Mouse (Mus musculus): Measurements from ENCODE around the gene Ago3. TPM values are rescaled to one million over a fixed set of nuclear protein-coding genes. Genes with fewer than 3 reads are reported as not detected.

Ago3 gene
- polyA plus RNA-seq, 1 experiment from 2014 or later = 8.7 TPM

DNA sequence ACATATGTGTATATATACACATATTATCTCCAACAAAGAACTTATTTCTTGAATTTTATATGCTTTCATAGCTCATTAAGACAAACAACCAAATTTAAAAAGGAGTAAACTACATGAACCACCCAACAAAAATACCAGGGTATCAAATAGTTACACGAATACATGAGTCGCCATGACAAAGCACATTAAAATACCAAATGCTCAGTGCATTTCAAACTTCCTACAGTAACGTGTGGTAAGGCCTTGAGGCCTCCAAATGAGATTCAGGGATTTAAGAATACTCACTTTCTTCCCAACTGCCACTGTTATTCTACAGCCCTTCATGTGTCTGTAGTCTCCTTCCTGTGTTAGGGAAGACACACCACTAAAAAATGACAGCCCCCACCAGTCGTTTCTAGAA is 2.4 kb upstream of the Ago3 start:
- no peak for DNase-seq (ENCODE audit: low spot score)
- Histone ChIP-seq H3K27me3 (ENCODE audit: insufficient read depth, low read length) (no peaks in the 10 kb centered on the region), H3K9me3 (replicated peaks; ENCODE audit: low read length) (no peaks in the 10 kb centered on the region), H3K36me3 (ENCODE audit: insufficient read depth, low read length) (0 out of 2 replicates have a peak, but pooled peaks cover 4% of the 10 kb centered on the region), H3K4me1 (replicated peaks; ENCODE audit: insufficient read depth, low read length) (peaks cover 6% of the 10 kb centered on the region), H3K9ac (ENCODE audit: low read depth, low read length) (no peak overlapping the region), H3K27ac (no peak overlapping the region), H3K4me2 (ENCODE audit: low read length) (no peak overlapping the region), H3K4me3 (replicated peaks; ENCODE audit: low read depth, low read length) (no peak overlapping the region)
- WGBS = 77% methylated on average over 4 of the region's 4 CpGs
- ATAC-seq (replicated peaks; ENCODE audit: low FRiP score, low read depth) = no peak
- TF ChIP-seq CTCF (IDR thresholded peaks at IDR 0.05; ENCODE audit: low read depth) = no peak

- peak overlapping the region; percentile 83 for H3K9ac ChIP-seq (ENCODE audit: low read depth, low read length)
- whole genome bisulfite sequencing = 1% methylated on average over 24 of the region's 24 CpGs
- H3K9me3 ChIP-seq (replicated peaks; ENCODE audit: low read length) = no peaks in the 10 kb centered on the region
- ATAC-seq (replicated peaks; ENCODE audit: low FRiP score, low read depth) = no peak; the same call in 1 of the 2 replicates
- DNase-seq (ENCODE audit: low spot score) = peak; percentile 29
- peak overlapping the region; percentile 79 for H3K4me3 ChIP-seq (replicated peaks; ENCODE audit: low read depth, low read length)
- peak overlapping the region; percentile 80 for H3K4me2 ChIP-seq (ENCODE audit: low read length)
- TF ChIP-seq CTCF (IDR thresholded peaks at IDR 0.05; ENCODE audit: low read depth) = no peak
- no peaks in the 10 kb centered on the region for H3K27me3 ChIP-seq (ENCODE audit: insufficient read depth, low read length)
- H3K27ac ChIP-seq = peak overlapping the region; percentile 75
- no peaks in the 10 kb centered on the region for H3K36me3 ChIP-seq (ENCODE audit: insufficient read depth, low read length)
- peaks cover 6% of the 10 kb centered on the region for H3K4me1 ChIP-seq (replicated peaks; ENCODE audit: insufficient read depth, low read length)
Measured at GRCm38 (mm10) chr4:126428682-126429346, 542 bp downstream of the Ago3 start.

DNA sequence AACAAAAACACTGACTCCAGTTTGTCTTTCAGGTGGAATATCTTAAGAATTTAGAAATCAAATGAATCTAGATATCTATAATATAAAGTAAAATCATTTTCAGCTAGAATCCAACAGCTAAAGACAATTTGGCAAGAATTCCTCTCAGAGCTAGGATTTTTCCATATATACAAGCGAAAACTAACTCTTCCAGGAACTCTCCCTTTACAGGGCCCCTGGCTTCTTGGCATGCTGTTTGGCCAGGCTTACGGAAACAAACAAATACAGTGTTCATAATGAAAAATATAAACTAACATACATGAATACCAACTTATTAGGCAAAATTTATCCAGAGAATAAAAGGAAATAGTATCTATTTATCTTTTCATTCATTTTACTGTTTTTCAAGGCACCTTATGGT is 5.5 kb downstream of the Ago3 start:
- H3K36me3 ChIP-seq (ENCODE audit: insufficient read depth, low read length) = no peaks in the 10 kb centered on the region
- ATAC-seq (replicated peaks; ENCODE audit: low FRiP score, low read depth) (no peak), DNase-seq (ENCODE audit: low spot score) (no peak)
- H3K27me3 ChIP-seq (ENCODE audit: insufficient read depth, low read length) = no peaks in the 10 kb centered on the region
- H3K4me2 ChIP-seq (ENCODE audit: low read length) = no peak overlapping the region
- H3K9me3 ChIP-seq (replicated peaks; ENCODE audit: low read length) = no peaks in the 10 kb centered on the region
- no peak overlapping the region for H3K9ac ChIP-seq (ENCODE audit: low read depth, low read length)
- 83% methylated on average over 2 of the region's 2 CpGs for WGBS
- H3K27ac ChIP-seq = no peak overlapping the region
- peaks cover 6% of the 10 kb centered on the region for H3K4me1 ChIP-seq (replicated peaks; ENCODE audit: insufficient read depth, low read length)
- no peak overlapping the region for H3K4me3 ChIP-seq (replicated peaks; ENCODE audit: low read depth, low read length)
- TF ChIP-seq CTCF (IDR thresholded peaks at IDR 0.05; ENCODE audit: low read depth) = no peak

GRCm38 (mm10) chr4:126415707-126416106 is 13.6 kb downstream of the Ago3 start:
- ATAC-seq (replicated peaks; ENCODE audit: low FRiP score, low read depth) (no peak), DNase-seq (ENCODE audit: low spot score) (no peak)
- no peak overlapping the region for H3K4me3 ChIP-seq (replicated peaks; ENCODE audit: low read depth, low read length)
- no peaks in the 10 kb centered on the region for H3K9me3 ChIP-seq (replicated peaks; ENCODE audit: low read length)
- no peak overlapping the region for H3K9ac ChIP-seq (ENCODE audit: low read depth, low read length)
- TF ChIP-seq CTCF (IDR thresholded peaks at IDR 0.05; ENCODE audit: low read depth) = no peak
- H3K36me3 ChIP-seq (ENCODE audit: insufficient read depth, low read length) = no peaks in the 10 kb centered on the region
- H3K4me1 ChIP-seq (replicated peaks; ENCODE audit: insufficient read depth, low read length) = no peaks in the 10 kb centered on the region
- no peak overlapping the region for H3K4me2 ChIP-seq (ENCODE audit: low read length)
- H3K27ac ChIP-seq = no peak overlapping the region
- H3K27me3 ChIP-seq (ENCODE audit: insufficient read depth, low read length) = no peaks in the 10 kb centered on the region

DNA sequence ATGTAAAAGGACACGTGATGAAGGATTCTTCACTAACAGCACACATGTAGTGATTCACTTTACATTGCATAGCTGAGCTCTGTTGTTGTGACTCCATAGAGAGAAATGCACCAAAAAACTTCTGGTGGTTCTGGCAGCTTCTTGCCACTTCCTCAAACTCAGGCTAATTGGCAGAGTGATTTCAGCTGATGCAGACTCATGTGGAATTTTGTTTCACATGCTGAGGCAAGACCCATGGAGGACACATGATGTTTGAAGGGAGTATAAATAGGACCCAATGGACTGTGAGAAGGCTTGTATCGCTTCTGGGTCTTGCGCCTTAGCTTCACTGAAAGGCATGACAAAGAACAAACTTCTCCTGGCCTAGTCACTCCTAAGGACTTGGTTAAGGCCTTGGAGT is 16.8 kb downstream of the Ago3 start:
- 84% methylated on average over 3 of the region's 3 CpGs for WGBS
- no peak overlapping the region for H3K4me3 ChIP-seq (replicated peaks; ENCODE audit: low read depth, low read length)
- DNase-seq (ENCODE audit: low spot score) = no peak
- no peak for ATAC-seq (replicated peaks; ENCODE audit: low FRiP score, low read depth)
- no peak for TF ChIP-seq CTCF (IDR thresholded peaks at IDR 0.05; ENCODE audit: low read depth)
- no peaks in the 10 kb centered on the region for H3K4me1 ChIP-seq (replicated peaks; ENCODE audit: insufficient read depth, low read length)
- H3K9ac ChIP-seq (ENCODE audit: low read depth, low read length) = no peak overlapping the region
- no peak overlapping the region for H3K27ac ChIP-seq
- H3K36me3 ChIP-seq (ENCODE audit: insufficient read depth, low read length) = no peaks in the 10 kb centered on the region
- H3K9me3 ChIP-seq (replicated peaks; ENCODE audit: low read length) = no peaks in the 10 kb centered on the region
- no peaks in the 10 kb centered on the region for H3K27me3 ChIP-seq (ENCODE audit: insufficient read depth, low read length)
- no peak overlapping the region for H3K4me2 ChIP-seq (ENCODE audit: low read length)

DNA sequence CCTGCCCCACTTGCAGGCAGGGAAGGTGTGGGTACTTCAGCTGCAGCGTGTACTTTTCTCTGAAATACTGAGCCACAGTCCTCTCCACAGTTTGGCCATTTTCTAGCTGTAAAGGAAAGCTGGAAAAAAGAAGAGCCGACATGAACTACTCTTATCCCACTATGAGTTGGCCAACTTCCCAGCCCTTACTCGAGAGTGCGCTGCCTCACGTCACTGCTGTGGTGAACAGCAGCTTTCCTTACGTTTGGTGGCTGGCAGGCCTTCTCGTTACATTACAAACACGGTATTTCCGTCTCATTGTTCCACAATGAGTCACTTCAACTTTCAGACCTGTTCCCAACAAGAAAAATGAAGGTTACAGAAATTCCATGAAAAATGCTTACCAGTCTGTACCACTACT is 57.9 kb downstream of the Ago3 start:
- 84% methylated on average over 9 of the region's 9 CpGs for WGBS
- no peak for DNase-seq (ENCODE audit: low spot score)

DNA sequence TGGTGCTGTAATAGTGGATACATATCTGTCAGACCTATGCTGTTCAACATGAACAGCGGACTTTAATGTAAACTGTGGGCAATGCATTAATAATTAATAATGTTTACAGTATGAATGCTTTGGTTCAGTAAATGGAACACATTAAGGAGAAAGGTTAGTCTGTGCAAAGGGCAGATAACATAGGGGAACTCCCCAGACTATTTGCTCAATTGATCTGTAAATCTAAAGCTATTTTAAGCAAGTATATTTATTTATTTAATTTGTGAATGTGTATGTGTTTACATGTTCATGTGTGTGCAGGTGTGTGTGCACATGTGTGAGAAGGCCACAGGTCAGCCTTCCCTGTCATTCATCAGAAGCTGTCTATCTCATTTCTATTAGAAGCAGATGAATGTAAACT is 69.3 kb downstream of the Ago3 start:
- peaks cover 13% of the 10 kb centered on the region; the same call in 1 of the 2 replicates for H3K36me3 ChIP-seq (ENCODE audit: insufficient read depth, low read length)
- H3K9me3 ChIP-seq (replicated peaks; ENCODE audit: low read length) = no peaks in the 10 kb centered on the region
- H3K4me2 ChIP-seq (ENCODE audit: low read length) = no peak overlapping the region
- no peak for TF ChIP-seq CTCF (IDR thresholded peaks at IDR 0.05; ENCODE audit: low read depth)
- no peak overlapping the region for H3K27ac ChIP-seq
- H3K4me1 ChIP-seq (replicated peaks; ENCODE audit: insufficient read depth, low read length) = no peaks in the 10 kb centered on the region
- H3K9ac ChIP-seq (ENCODE audit: low read depth, low read length) = no peak overlapping the region
- no peaks in the 10 kb centered on the region for H3K27me3 ChIP-seq (ENCODE audit: insufficient read depth, low read length)
- DNase-seq (ENCODE audit: low spot score) (no peak), ATAC-seq (replicated peaks; ENCODE audit: low FRiP score, low read depth) (no peak)
- no peak overlapping the region for H3K4me3 ChIP-seq (replicated peaks; ENCODE audit: low read depth, low read length)
- WGBS = 92% methylated on average over 1 of the region's 1 CpGs

More for the DNA sequence above, 57.9 kb downstream of the Ago3 start:
- peaks cover 10% of the 10 kb centered on the region; the same call in 1 of the 2 replicates for H3K36me3 ChIP-seq (ENCODE audit: insufficient read depth, low read length)
- no peak for ATAC-seq (replicated peaks; ENCODE audit: low FRiP score, low read depth)
- H3K9ac ChIP-seq (ENCODE audit: low read depth, low read length) = no peak overlapping the region
- no peak overlapping the region for H3K4me2 ChIP-seq (ENCODE audit: low read length)
- H3K4me3 ChIP-seq (replicated peaks; ENCODE audit: low read depth, low read length) = no peak overlapping the region
- H3K9me3 ChIP-seq (replicated peaks; ENCODE audit: low read length) = no peaks in the 10 kb centered on the region
- no peak overlapping the region for H3K27ac ChIP-seq
- H3K27me3 ChIP-seq (ENCODE audit: insufficient read depth, low read length) = no peaks in the 10 kb centered on the region
- H3K4me1 ChIP-seq (replicated peaks; ENCODE audit: insufficient read depth, low read length) = no peaks in the 10 kb centered on the region
- no peak for TF ChIP-seq CTCF (IDR thresholded peaks at IDR 0.05; ENCODE audit: low read depth)
